Mouse (Mus musculus) heart, postnatal 14 days (tissue): ENCODE measurements around the gene Kifc5b. TPM values are rescaled to one million over a fixed set of nuclear protein-coding genes. Genes with fewer than 3 reads are reported as not detected.
"Not testable (repeated sequence)": the region's sequence is repeated elsewhere in the genome, so short reads cannot be mapped to it uniquely, and the experiment has no call there.

Experiments
- DNase-seq, 2 experiments: peaks; one replicate each; pipeline ENCODE4 v3.0.0; 2021 to 2022
- intact Hi-C: fragments of 180-260 bp; cut with DNase I; formaldehyde crosslinking; loops from one replicate; pipeline ENCODE4 v1.15.1; 2025
- microRNA-seq, 2 experiments: library from miRNA; unstranded; fragments of <30 nt; microRNA quantifications; one replicate each; pipeline ENCODE4 v1.2.0; 2021 to 2022
- total RNA-seq, 2 experiments: library from RNA; stranded (reverse); gene quantifications; 2 replicates each; pipeline ENCODE4 v1.2.3; 2021

The Kifc5b gene
- total RNA-seq, 2 experiments from 2014 or later, result 1.3 to 2.6 TPM

DNA sequence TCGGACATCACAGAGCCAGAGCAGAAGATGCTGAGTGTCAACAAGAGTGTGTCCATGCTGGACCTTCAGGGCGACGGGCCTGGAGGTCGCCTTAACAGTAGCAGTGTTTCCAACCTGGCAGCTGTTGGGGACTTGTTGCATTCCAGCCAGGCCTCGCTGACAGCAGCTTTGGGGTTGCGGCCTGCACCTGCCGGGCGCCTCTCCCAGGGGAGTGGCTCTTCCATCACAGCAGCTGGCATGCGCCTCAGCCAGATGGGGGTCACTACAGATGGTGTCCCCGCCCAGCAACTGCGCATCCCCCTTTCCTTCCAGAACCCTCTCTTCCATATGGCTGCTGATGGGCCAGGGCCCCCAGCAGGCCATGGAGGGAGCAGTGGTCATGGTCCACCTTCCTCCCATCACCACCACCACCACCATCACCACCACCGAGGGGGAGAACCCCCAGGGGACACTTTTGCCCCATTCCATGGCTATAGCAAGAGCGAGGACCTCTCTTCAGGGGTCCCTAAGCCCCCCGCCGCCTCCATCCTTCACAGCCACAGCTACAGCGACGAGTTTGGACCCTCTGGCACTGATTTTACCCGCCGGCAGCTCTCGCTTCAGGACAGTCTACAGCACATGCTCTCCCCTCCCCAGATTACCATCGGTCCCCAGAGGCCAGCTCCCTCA, 44.8 kb downstream of the Kifc5b start:
- DNase-seq, result no peak
- intact Hi-C loops, result no loop called here

DNA sequence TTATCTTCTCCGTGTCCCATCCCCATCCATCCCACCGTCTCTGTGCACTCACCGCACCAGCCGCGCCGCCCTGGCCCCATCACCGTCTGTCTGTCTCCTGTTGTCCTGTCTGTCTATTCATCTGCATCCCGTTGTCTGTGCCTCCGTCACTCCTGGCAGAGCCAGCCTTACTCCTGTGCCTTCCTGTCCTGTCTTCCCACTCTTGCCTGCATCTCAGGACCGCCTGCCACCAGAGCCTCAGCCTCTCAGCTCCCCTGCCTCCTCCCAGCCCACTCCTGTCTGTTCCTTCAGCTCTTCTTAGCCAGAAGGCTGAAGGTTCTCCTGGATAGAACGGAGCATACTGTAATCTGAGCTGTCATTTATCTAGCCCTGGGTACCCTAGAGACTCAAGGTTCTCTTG, 50.1 kb downstream of the Kifc5b start:
- intact Hi-C loops, result no loop called here
- DNase-seq, result no peak

DNA sequence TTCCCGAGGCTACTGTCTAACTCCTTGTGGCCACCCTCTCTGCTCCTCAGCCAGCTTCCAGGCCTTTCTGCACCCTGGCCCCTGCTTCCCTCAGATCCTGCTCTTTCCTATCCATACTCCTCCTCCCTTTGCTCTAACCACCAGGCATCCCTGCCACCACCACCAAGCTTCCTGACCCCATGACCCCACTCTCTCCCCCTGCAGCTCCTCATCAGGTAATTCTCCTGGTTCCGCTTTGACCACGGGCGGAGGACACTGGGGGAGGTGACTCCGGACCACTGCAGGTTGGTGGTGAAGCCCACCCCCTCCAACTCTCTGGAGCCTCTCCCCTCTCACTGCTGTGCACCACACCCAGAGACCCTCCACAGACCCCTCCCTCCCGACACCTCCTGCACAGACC, 50.6 kb downstream of the Kifc5b start:
- intact Hi-C loops, result no loop called here
- DNase-seq, result no peak

DNA sequence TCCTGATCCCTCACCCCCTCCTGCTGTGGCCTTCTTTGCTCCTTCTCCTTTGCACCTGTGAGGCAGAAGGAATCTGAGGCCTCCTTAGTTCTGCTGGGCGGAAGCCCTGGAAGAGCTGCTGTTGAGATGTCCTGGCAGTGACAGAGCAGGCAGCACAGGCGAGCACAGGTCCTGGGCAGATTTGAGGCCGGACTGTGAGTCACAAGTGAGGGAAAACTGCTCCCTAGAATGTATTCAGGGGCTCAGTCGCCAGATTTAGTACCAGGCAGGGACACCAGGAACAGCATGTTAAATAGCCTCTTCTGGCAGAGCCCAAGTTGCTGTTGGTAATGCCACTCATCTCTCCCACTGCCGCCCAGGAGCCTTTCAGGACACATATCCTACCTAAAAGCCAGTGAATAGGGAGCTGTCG, 51.3 kb downstream of the Kifc5b start:
- intact Hi-C loops, result no loop called here
- no peak for DNase-seq

- no peak for DNase-seq
- intact Hi-C loops, result no loop called here
These were observed 52.4 kb downstream of the Kifc5b start for GRCm38 (mm10) chr17:26969257-26969656.

DNA sequence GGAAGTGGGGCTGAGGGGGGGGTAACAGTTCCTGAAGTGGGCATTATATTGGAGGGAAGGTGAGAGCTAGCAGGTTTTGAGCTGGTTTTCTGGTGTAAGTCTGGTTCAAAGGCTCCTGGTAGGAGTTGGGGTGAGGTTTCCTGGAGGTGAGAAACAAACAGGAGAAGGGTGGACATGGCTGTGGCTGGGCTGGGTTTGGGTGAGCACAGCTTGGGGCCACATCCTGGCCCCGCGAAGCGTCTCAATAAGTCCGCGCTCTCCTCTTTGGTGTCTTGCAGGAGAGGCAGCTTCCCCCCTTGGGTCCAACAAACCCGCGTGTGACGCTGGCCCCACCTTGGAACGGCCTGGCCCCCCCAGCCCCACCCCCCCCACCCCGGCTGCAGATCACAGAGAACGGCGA, 53.3 kb downstream of the Kifc5b start:
- no peak for DNase-seq
- intact Hi-C loops, result loop anchor here (10.0 kb wide), 1 partner anchor 55 kb away; the partner anchor contains the start of gene Kifc5b

DNA sequence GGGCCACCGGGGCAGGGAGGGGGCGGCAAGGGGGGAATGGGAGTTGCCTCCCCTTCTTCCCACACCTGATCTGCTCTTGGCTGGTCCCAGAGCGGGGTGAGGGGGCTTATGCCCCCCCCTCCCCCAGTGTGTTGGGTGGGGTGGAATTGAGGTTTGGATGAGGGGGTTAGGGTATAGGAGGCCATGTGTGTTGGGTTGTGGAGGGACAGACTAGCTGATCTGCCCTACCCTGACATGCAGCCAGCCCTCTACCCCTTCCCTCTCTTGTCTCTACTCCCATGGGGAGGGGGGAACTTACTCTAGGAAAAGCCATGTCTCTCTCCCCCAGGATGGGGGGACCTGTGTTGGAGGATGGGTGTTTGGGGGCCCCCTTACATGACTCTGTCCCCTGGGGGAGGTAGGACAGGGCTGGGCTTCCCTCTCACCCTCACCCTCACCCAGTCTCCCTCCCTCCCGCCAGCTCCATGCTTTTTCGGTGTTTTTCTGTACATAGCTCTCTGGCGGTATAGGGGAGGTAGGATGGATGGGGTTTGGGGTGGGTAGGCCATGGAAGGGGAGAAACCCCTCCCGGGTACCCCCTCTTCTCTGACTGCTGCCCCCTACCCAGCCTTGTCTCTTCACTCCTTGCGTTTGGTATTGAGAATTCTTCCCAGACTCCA, 54.5 kb downstream of the Kifc5b start:
- intact Hi-C loops, result loop anchor here (10.0 kb wide), 1 partner anchor 57 kb away; the partner anchor contains the start of gene Kifc5b

DNA sequence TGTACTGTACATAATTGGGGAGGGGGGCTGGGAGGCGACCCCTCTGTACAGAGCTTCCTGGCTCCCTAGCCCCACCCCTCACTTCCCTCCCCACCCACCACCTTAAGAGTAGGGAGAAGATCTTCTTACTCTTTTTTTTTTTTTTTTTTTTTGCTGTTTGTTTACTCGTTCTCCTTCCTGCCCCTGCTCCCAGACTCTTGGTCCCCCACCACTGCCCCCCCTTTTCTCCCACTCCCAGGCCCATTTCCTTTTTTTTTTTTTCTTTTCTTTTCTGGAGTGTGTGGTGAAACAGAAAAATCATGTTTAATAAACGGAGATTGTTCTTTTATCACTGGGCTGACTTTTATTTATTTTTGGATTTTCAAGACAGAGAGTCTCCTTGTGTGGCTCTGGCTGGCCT, 55.2 kb downstream of the Kifc5b start:
- DNase-seq, result no peak
- intact Hi-C loops, result loop anchor here (2.0 to 10.0 kb wide), 2 partner anchors 29 to 57 kb away; partner anchors contain the start of gene Kifc5b

More for the DNA sequence above, 54.5 kb downstream of the Kifc5b start:
- DNase-seq, result no peak

GRCm38 (mm10) chr17:26972703-26973574, 56.0 kb downstream of the Kifc5b start, which contains the start of gene Zbtb9:
Gene Zbtb9 (plus strand): TSS chr17:26973167.
- DNase-seq, result peak; percentile 96 to 97
- intact Hi-C loops, result loop anchor here (2.0 to 10.0 kb wide), 2 partner anchors 30 to 58 kb away; partner anchors contain the start of gene Kifc5b

- intact Hi-C loops, result loop anchor here (10.0 kb wide), 1 partner anchor 60 kb away; the partner anchor contains the start of gene Kifc5b
- DNase-seq, result no peak
These were observed 57.7 kb downstream of the Kifc5b start for GRCm38 (mm10) chr17:26974547-26974946.

DNA sequence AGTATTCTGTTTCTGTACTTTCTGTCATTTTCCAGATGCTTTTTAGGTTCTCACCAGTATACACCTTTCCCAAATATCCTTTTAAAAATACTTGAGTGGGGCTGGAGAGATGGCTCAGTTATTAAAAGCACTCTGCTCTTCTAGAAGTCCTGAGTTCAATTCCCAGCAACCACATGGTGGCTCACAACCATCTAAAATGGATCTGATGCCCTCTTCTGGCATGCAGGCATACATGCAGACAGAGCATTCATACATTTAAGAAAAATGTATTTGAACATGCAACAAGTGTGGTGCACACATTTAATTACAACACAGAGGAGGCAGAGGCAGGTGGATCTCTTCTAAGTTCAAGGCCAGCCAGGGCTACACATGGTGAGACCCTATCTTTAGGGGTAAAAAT, 58.5 kb downstream of the Kifc5b start:
- no peak for DNase-seq
- intact Hi-C loops, result loop anchor here (10.0 kb wide), 1 partner anchor 61 kb away; the partner anchor contains the start of gene Kifc5b

DNA sequence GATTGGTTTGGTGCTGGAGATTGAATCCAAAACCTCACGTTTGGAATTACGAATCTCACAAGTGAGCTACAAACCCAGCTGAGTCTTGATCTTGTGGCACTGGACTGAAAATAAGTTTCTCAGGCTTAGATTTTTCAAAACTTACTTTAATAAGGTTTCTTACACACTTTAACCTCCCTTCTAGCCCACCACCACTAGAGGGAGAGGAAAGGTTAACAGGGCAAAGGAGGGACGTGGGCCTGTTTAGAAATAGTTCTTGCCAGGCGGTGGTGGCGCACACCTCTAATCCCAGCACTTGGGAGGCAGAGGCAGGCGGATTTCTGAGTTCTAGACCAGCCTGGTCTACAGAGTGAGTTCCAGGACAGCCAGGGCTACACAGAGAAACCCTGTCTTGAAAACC, 60.5 kb downstream of the Kifc5b start:
- intact Hi-C loops, result loop anchor here (10.0 kb wide), 1 partner anchor 63 kb away; the partner anchor contains the start of gene Kifc5b

GRCm38 (mm10) chr17:26979426-26979825, 62.5 kb downstream of the Kifc5b start:
- intact Hi-C loops, result loop anchor here (10.0 kb wide), 1 partner anchor 65 kb away; the partner anchor contains the start of gene Kifc5b
- DNase-seq, result no peak

More for the DNA sequence above, 60.5 kb downstream of the Kifc5b start:
- not testable (repeated sequence) for DNase-seq

DNA sequence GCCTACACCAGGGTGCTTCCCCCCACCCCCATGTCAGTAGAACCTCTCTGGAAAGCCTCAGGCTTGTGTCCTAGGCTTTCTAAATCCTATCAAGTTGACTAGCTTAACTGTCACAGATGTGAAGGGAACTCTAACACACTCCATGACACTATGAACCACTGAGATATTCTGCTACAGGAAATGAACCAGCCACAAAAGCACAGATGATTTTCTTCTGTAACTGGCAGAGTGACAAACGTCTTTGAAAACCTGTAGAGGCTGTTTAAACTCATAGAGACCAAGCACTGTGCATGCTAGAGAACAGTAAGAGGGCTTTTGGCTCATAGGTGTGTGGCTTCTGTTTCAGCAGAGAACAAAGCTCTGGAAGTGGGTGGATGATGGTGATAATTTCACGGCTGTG, 64.2 kb downstream of the Kifc5b start:
- intact Hi-C loops, result no loop called here
- DNase-seq, result no peak

Small RNA genes lying within 50 kb of the gene (microRNA-seq; reads per million reads assigned to microRNA genes)
- gene Gm27775, result 0 reads per million in 2 experiments
- gene Mir3083, result 2.7 to 15.0 reads per million in 2 experiments
- gene Mir6968, result 1.9 to 5.4 reads per million in 2 experiments

Other genes with a start within 250 kb of the Kifc5b start
- 10 to 100 TPM; 44.5 to 49.6 TPM for gene Crebrf, start 201.4 kb upstream of the Kifc5b start, total RNA-seq
- gene Bnip1, start 136.0 kb upstream of the Kifc5b start, total RNA-seq, result 10 to 100 TPM; 27.0 to 32.0 TPM
- gene Nkx2-5, start 72.1 kb upstream of the Kifc5b start, total RNA-seq, result 10 to 100 TPM; 78.9 to 80.4 TPM
- 10 to 100 TPM in 1 of 2 experiments, 1 to 10 TPM in 1; 10.0 to 10.6 TPM for gene Phf1, start 16.0 kb downstream of the Kifc5b start, total RNA-seq
- 10 to 100 TPM; 91.1 to 91.8 TPM for gene Cuta, start 22.5 kb downstream of the Kifc5b start, total RNA-seq
- 1 to 10 TPM; 7.3 to 7.7 TPM for gene Syngap1, start 24.2 kb downstream of the Kifc5b start, total RNA-seq
- gene Zbtb9, start 56.1 kb downstream of the Kifc5b start, total RNA-seq, result 1 to 10 TPM; 1.7 to 3.3 TPM
- gene Bak1, start 111.9 kb downstream of the Kifc5b start, total RNA-seq, result 10 to 100 TPM; 30.6 to 36.0 TPM
- gene Itpr3, start 140.2 kb downstream of the Kifc5b start, total RNA-seq, result 1 to 10 TPM; 7.2 to 7.7 TPM
- gene Uqcc2, start 216.8 kb downstream of the Kifc5b start, total RNA-seq, result 100 to 1,000 TPM; 270 to 283 TPM